Mouse (Mus musculus): Measurements from ENCODE around the gene Olfr56. TPM values are rescaled to one million over a fixed set of nuclear protein-coding genes. Genes with fewer than 3 reads are reported as not detected.
"Not testable (repeated sequence)": the region's sequence is repeated elsewhere in the genome, so short reads cannot be mapped to it uniquely, and the experiment has no call there.

Olfr56 gene
- polyA plus RNA-seq, 1 experiment from 2014 or later = not detected

GRCm38 (mm10) chr11:48982848-48983247 is 4.2 kb downstream of the Olfr56 start:
- not testable (repeated sequence) for H3K4me1 ChIP-seq (replicated peaks; ENCODE audit: control insufficient read depth, insufficient read depth, low read length); H3K27me3 ChIP-seq (ENCODE audit: control insufficient read depth, insufficient read depth, low read depth, low read length); H3K9ac ChIP-seq (ENCODE audit: low read length); H3K4me2 ChIP-seq (ENCODE audit: low read depth, low read length); H3K4me3 ChIP-seq (ENCODE audit: low read length); H3K27ac ChIP-seq (ENCODE audit: low read length); H3K9me3 ChIP-seq (ENCODE audit: control insufficient read depth, low read length); H3K36me3 ChIP-seq (ENCODE audit: control insufficient read depth, insufficient read depth, low read length)
- ATAC-seq (ENCODE audit: low read depth) = 0 out of 2 replicates have a peak, but pooled peaks have one; percentile 49
- WGBS = no CpG with 5 or more reads among the region's 3 CpGs

- 70% methylated on average over 2 of the region's 3 CpGs for WGBS
- not testable (repeated sequence) for H3K4me3 ChIP-seq (ENCODE audit: low read length); H3K4me2 ChIP-seq (ENCODE audit: low read depth, low read length); H3K27me3 ChIP-seq (ENCODE audit: control insufficient read depth, insufficient read depth, low read depth, low read length); ATAC-seq (ENCODE audit: low read depth); H3K4me1 ChIP-seq (replicated peaks; ENCODE audit: control insufficient read depth, insufficient read depth, low read length); H3K9ac ChIP-seq (ENCODE audit: low read length); H3K36me3 ChIP-seq (ENCODE audit: control insufficient read depth, insufficient read depth, low read length); H3K27ac ChIP-seq (ENCODE audit: low read length); H3K9me3 ChIP-seq (ENCODE audit: control insufficient read depth, low read length)
Observed at GRCm38 (mm10) chr11:48988219-48988618, 9.5 kb downstream of the Olfr56 start.

- not testable (repeated sequence) for ATAC-seq (ENCODE audit: low read depth); H3K9ac ChIP-seq (ENCODE audit: low read length); H3K4me1 ChIP-seq (replicated peaks; ENCODE audit: control insufficient read depth, insufficient read depth, low read length); H3K36me3 ChIP-seq (ENCODE audit: control insufficient read depth, insufficient read depth, low read length); H3K4me3 ChIP-seq (ENCODE audit: low read length); H3K27me3 ChIP-seq (ENCODE audit: control insufficient read depth, insufficient read depth, low read depth, low read length); H3K9me3 ChIP-seq (ENCODE audit: control insufficient read depth, low read length); H3K4me2 ChIP-seq (ENCODE audit: low read depth, low read length); H3K27ac ChIP-seq (ENCODE audit: low read length)
- 72% methylated on average over 2 of the region's 2 CpGs for WGBS
Observed at GRCm38 (mm10) chr11:48989981-48990380, 11.3 kb downstream of the Olfr56 start.

- H3K4me1 ChIP-seq (replicated peaks; ENCODE audit: control insufficient read depth, insufficient read depth, low read length); H3K36me3 ChIP-seq (ENCODE audit: control insufficient read depth, insufficient read depth, low read length); ATAC-seq (ENCODE audit: low read depth); H3K9me3 ChIP-seq (ENCODE audit: control insufficient read depth, low read length); H3K27me3 ChIP-seq (ENCODE audit: control insufficient read depth, insufficient read depth, low read depth, low read length); H3K9ac ChIP-seq (ENCODE audit: low read length); H3K4me2 ChIP-seq (ENCODE audit: low read depth, low read length); H3K4me3 ChIP-seq (ENCODE audit: low read length); H3K27ac ChIP-seq (ENCODE audit: low read length): not testable (repeated sequence)
- WGBS = 33% methylated on average over 4 of the region's 4 CpGs
Observed at GRCm38 (mm10) chr11:48991740-48992520, 13.2 kb downstream of the Olfr56 start, which contains the start of gene Gm12185. Gene Gm12185, minus strand, starts transcription at chr11:48992226.

GRCm38 (mm10) chr11:48993296-48993695 is 14.6 kb downstream of the Olfr56 start:
- H3K4me2 ChIP-seq (ENCODE audit: low read depth, low read length); H3K4me3 ChIP-seq (ENCODE audit: low read length); H3K36me3 ChIP-seq (ENCODE audit: control insufficient read depth, insufficient read depth, low read length); H3K9me3 ChIP-seq (ENCODE audit: control insufficient read depth, low read length); ATAC-seq (ENCODE audit: low read depth); H3K27ac ChIP-seq (ENCODE audit: low read length); H3K9ac ChIP-seq (ENCODE audit: low read length); H3K27me3 ChIP-seq (ENCODE audit: control insufficient read depth, insufficient read depth, low read depth, low read length); H3K4me1 ChIP-seq (replicated peaks; ENCODE audit: control insufficient read depth, insufficient read depth, low read length): not testable (repeated sequence)
- 23% methylated on average over 10 of the region's 10 CpGs for WGBS

GRCm38 (mm10) chr11:48994018-48994417 is 15.3 kb downstream of the Olfr56 start, which contains the start of gene Tgtp1:
Gene Tgtp1, minus strand, starts transcription at chr11:48994172.
- H3K9ac ChIP-seq (ENCODE audit: low read length); H3K27me3 ChIP-seq (ENCODE audit: control insufficient read depth, insufficient read depth, low read depth, low read length); H3K4me3 ChIP-seq (ENCODE audit: low read length); H3K4me1 ChIP-seq (replicated peaks; ENCODE audit: control insufficient read depth, insufficient read depth, low read length); H3K9me3 ChIP-seq (ENCODE audit: control insufficient read depth, low read length); H3K36me3 ChIP-seq (ENCODE audit: control insufficient read depth, insufficient read depth, low read length); H3K4me2 ChIP-seq (ENCODE audit: low read depth, low read length): not testable (repeated sequence)
- 21% methylated on average over 2 of the region's 2 CpGs for WGBS
- ATAC-seq (ENCODE audit: low read depth) = peak; percentile 67
- H3K27ac ChIP-seq (ENCODE audit: low read length) = peak within 1 kb of the TSS; percentile 33

- not testable (repeated sequence) for H3K4me2 ChIP-seq (ENCODE audit: low read depth, low read length); H3K27ac ChIP-seq (ENCODE audit: low read length); H3K4me3 ChIP-seq (ENCODE audit: low read length); H3K27me3 ChIP-seq (ENCODE audit: control insufficient read depth, insufficient read depth, low read depth, low read length); H3K4me1 ChIP-seq (replicated peaks; ENCODE audit: control insufficient read depth, insufficient read depth, low read length); H3K9ac ChIP-seq (ENCODE audit: low read length); H3K36me3 ChIP-seq (ENCODE audit: control insufficient read depth, insufficient read depth, low read length); H3K9me3 ChIP-seq (ENCODE audit: control insufficient read depth, low read length); ATAC-seq (ENCODE audit: low read depth)
- WGBS = 65% methylated on average over 1 of the region's 1 CpGs
Observed at GRCm38 (mm10) chr11:49000411-49000810, 21.7 kb downstream of the Olfr56 start.

GRCm38 (mm10) chr11:49006317-49006716 is 27.6 kb downstream of the Olfr56 start:
- H3K4me1 ChIP-seq (replicated peaks; ENCODE audit: control insufficient read depth, insufficient read depth, low read length); H3K9me3 ChIP-seq (ENCODE audit: control insufficient read depth, low read length); H3K4me3 ChIP-seq (ENCODE audit: low read length); H3K27ac ChIP-seq (ENCODE audit: low read length); H3K36me3 ChIP-seq (ENCODE audit: control insufficient read depth, insufficient read depth, low read length); H3K4me2 ChIP-seq (ENCODE audit: low read depth, low read length); H3K9ac ChIP-seq (ENCODE audit: low read length); H3K27me3 ChIP-seq (ENCODE audit: control insufficient read depth, insufficient read depth, low read depth, low read length): not testable (repeated sequence)
- WGBS = 37% methylated on average over 2 of the region's 2 CpGs
- ATAC-seq (ENCODE audit: low read depth) = peak; percentile 38; the same call in 1 of the 2 replicates

GRCm38 (mm10) chr11:49006785-49007184 is 28.1 kb downstream of the Olfr56 start:
- peak; percentile 75 for ATAC-seq (ENCODE audit: low read depth)
- not testable (repeated sequence) for H3K27me3 ChIP-seq (ENCODE audit: control insufficient read depth, insufficient read depth, low read depth, low read length); H3K9ac ChIP-seq (ENCODE audit: low read length); H3K4me1 ChIP-seq (replicated peaks; ENCODE audit: control insufficient read depth, insufficient read depth, low read length); H3K9me3 ChIP-seq (ENCODE audit: control insufficient read depth, low read length); H3K36me3 ChIP-seq (ENCODE audit: control insufficient read depth, insufficient read depth, low read length); H3K27ac ChIP-seq (ENCODE audit: low read length); H3K4me2 ChIP-seq (ENCODE audit: low read depth, low read length); H3K4me3 ChIP-seq (ENCODE audit: low read length)
- 20% methylated on average over 1 of the region's 1 CpGs for WGBS

All from lung, embryonic 16.5 days (tissue).